Mouse (Mus musculus): Measurements from ENCODE around the gene Rassf2. TPM values are rescaled to one million over a fixed set of nuclear protein-coding genes. Genes with fewer than 3 reads are reported as not detected.
A peak's percentile ranks its signal among the peaks of the same experiment; 100 is the strongest.

The Rassf2 gene
- polyA plus RNA-seq, 1 experiment from 2014 or later = 4.7 TPM

GRCm38 (mm10) chr2:131994971-131995370, 35.1 kb downstream of the Rassf2 start:
- Histone ChIP-seq H3K27me3 (ENCODE audit: insufficient read depth, poor library complexity, severe bottlenecking) (0 out of 2 replicates have a peak, but pooled peaks cover 12% of the 10 kb centered on the region), H3K27ac (no peak overlapping the region), H3K4me3 (no peak overlapping the region), H3K4me1 (peaks cover 17% of the 10 kb centered on the region), H3K36me3 (0 out of 2 replicates have a peak, but pooled peaks cover 6% of the 10 kb centered on the region), H3K9me3 (no peaks in the 10 kb centered on the region)
- no peak for DNase-seq (ENCODE audit: low spot score)
- 88% methylated on average over 6 of the region's 6 CpGs for WGBS

- WGBS = 35% methylated on average over 14 of the region's 14 CpGs
- no peak for DNase-seq (ENCODE audit: low spot score)
- peak overlapping the region; percentile 16; the same call in 1 of the 2 replicates for H3K27ac ChIP-seq
These were observed 36.4 kb downstream of the Rassf2 start for GRCm38 (mm10) chr2:131993563-131994088.

DNA sequence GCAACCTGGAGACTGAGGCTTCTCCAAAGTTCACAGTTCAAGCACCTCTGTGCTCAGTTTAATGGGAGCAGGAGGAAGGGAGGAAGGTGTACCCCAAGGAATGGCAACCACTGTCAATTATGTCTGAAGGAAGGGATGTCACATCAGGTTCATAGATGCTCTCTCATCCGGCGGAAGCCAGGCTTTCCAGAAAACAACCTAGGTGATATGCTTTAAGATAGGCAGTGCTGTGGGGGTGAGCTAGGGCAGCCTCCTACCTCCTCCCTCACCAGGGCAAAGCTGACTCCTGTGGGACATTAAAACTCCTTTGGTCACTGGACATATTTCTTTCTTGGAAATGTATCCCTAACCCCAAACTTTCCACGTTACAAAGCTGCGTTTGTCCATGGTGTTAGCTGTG, 36.9 kb downstream of the Rassf2 start:
- peak overlapping the region; percentile 16; the same call in 1 of the 2 replicates for H3K27ac ChIP-seq
- WGBS = 72% methylated on average over 4 of the region's 4 CpGs
- H3K4me3 ChIP-seq = no peak overlapping the region
- H3K36me3 ChIP-seq = 0 out of 2 replicates have a peak, but pooled peaks cover 6% of the 10 kb centered on the region
- peaks cover 17% of the 10 kb centered on the region for H3K4me1 ChIP-seq
- no peak for DNase-seq (ENCODE audit: low spot score)
- no peaks in the 10 kb centered on the region for H3K9me3 ChIP-seq
- H3K27me3 ChIP-seq (ENCODE audit: insufficient read depth, poor library complexity, severe bottlenecking) = 0 out of 2 replicates have a peak, but pooled peaks cover 12% of the 10 kb centered on the region

More at GRCm38 (mm10) chr2:131993563-131994088, 36.4 kb downstream of the Rassf2 start:
- no peaks in the 10 kb centered on the region for H3K9me3 ChIP-seq
- 0 out of 2 replicates have a peak, but pooled peaks cover 6% of the 10 kb centered on the region for H3K36me3 ChIP-seq
- no peak overlapping the region for H3K4me3 ChIP-seq
- 0 out of 2 replicates have a peak, but pooled peaks cover 12% of the 10 kb centered on the region for H3K27me3 ChIP-seq (ENCODE audit: insufficient read depth, poor library complexity, severe bottlenecking)
- H3K4me1 ChIP-seq = peaks cover 17% of the 10 kb centered on the region

- peaks cover 17% of the 10 kb centered on the region for H3K4me1 ChIP-seq
- 0 out of 2 replicates have a peak, but pooled peaks cover 12% of the 10 kb centered on the region for H3K27me3 ChIP-seq (ENCODE audit: insufficient read depth, poor library complexity, severe bottlenecking)
- WGBS = 83% methylated on average over 2 of the region's 2 CpGs
- H3K9me3 ChIP-seq = no peaks in the 10 kb centered on the region
- H3K27ac ChIP-seq = no peak overlapping the region
- DNase-seq (ENCODE audit: low spot score) = no peak
- 0 out of 2 replicates have a peak, but pooled peaks cover 6% of the 10 kb centered on the region for H3K36me3 ChIP-seq
- no peak overlapping the region for H3K4me3 ChIP-seq
These were observed 37.6 kb downstream of the Rassf2 start for GRCm38 (mm10) chr2:131992487-131992886.

DNA sequence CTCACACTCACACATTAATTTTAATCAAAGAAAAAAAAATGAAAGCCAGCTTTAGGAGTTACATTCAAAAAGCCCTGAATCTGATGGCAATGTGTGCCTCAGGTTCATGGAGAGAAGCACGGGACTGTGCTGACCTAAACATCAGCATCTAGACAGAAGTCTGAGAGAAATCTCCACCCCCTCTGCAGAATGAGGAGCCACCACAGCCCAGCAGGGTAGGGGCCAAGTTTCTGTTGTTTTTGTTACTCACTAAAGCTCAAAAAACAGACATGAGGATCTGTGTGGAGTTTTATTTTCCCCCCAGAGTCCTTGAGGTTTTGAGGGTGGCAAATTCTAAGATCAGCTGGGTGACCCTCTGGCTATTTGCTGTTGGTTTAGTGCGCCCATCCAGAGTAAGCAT, 41.5 kb downstream of the Rassf2 start:
- peaks cover 5% of the 10 kb centered on the region for H3K4me1 ChIP-seq

GRCm38 (mm10) chr2:131987950-131988349, 42.1 kb downstream of the Rassf2 start:
- WGBS = 47% methylated on average over 3 of the region's 3 CpGs
- no peak overlapping the region for H3K27ac ChIP-seq
- DNase-seq (ENCODE audit: low spot score) = no peak

More for the DNA sequence above, 41.5 kb downstream of the Rassf2 start:
- no peak overlapping the region for H3K4me3 ChIP-seq
- H3K36me3 ChIP-seq = no peaks in the 10 kb centered on the region
- 62% methylated on average over 2 of the region's 2 CpGs for WGBS
- no peaks in the 10 kb centered on the region for H3K27me3 ChIP-seq (ENCODE audit: insufficient read depth, poor library complexity, severe bottlenecking)
- no peak overlapping the region for H3K27ac ChIP-seq
- no peaks in the 10 kb centered on the region for H3K9me3 ChIP-seq
- DNase-seq (ENCODE audit: low spot score) = no peak

DNA sequence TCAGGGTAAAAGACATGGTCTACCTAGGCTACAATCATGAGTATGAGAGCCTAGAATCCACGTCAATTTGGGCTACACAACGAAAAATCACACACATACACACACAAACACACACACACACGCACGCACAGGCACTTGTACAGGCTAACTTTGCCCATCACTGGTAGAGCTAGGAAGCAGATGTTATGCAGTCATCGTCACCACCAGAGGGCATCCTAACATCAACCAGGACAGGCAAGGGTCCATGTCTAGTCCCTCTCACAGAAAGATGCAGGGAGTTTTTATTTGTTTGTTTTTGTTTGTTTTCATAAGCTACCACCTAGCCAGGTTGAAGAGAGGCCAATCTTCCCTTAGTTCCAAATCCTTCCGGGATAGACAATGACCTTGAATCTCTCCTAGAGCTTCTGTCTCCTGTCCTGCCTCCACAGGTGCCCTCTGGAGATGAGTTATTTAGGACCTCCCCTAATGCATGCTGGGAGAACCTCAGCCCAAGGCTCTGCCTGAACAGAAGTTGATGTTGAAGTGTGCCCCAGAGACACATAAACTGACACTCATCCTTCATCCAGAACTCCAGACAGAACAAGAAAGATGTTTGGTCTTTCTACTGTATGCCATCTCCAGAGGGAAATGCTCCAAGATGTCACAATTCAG, 47.4 kb downstream of the Rassf2 start:
- no peaks in the 10 kb centered on the region for H3K9me3 ChIP-seq
- DNase-seq (ENCODE audit: low spot score) = peak; percentile 87
- H3K36me3 ChIP-seq = no peaks in the 10 kb centered on the region
- 17% methylated on average over 6 of the region's 6 CpGs for WGBS
- H3K27ac ChIP-seq = no peak overlapping the region
- H3K4me1 ChIP-seq = peaks cover 22% of the 10 kb centered on the region
- no peaks in the 10 kb centered on the region for H3K27me3 ChIP-seq (ENCODE audit: insufficient read depth, poor library complexity, severe bottlenecking)
- H3K4me3 ChIP-seq = no peak overlapping the region

More at GRCm38 (mm10) chr2:131987950-131988349, 42.1 kb downstream of the Rassf2 start:
- Histone ChIP-seq H3K27me3 (ENCODE audit: insufficient read depth, poor library complexity, severe bottlenecking) (no peaks in the 10 kb centered on the region), H3K4me1 (no peaks in the 10 kb centered on the region), H3K9me3 (no peaks in the 10 kb centered on the region), H3K36me3 (no peaks in the 10 kb centered on the region), H3K4me3 (no peak overlapping the region)

- peak overlapping the region; percentile 9; the same call in 1 of the 2 replicates for H3K4me3 ChIP-seq
These were observed 49.2 kb downstream of the Rassf2 start for GRCm38 (mm10) chr2:131980866-131981265.

DNA sequence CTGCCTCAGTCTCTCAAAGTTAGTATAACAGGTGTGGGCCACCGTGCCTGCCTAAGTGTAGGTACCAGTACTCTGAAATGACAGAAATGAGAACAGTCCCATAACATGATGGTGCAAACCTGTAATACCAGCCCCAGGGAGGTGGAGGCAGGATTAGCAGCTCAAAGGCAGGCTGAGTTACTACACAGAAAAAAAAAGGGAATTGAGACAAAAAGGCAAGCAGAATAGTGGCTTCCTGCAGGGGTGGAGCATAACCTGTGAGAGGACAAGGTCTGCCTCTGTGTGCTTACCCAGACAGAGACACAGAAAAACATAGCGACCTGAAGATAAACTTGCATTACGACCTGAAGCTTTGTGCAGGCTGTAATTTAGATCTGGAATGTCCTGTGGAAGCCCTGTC, 53.4 kb downstream of the Rassf2 start:
- Histone ChIP-seq H3K27me3 (ENCODE audit: insufficient read depth, poor library complexity, severe bottlenecking) (no peaks in the 10 kb centered on the region), H3K36me3 (no peaks in the 10 kb centered on the region), H3K27ac (no peak overlapping the region), H3K4me1 (peaks cover 22% of the 10 kb centered on the region), H3K9me3 (no peaks in the 10 kb centered on the region), H3K4me3 (no peak overlapping the region)
- WGBS = 73% methylated on average over 3 of the region's 3 CpGs
- no peak for DNase-seq (ENCODE audit: low spot score)

More at GRCm38 (mm10) chr2:131980866-131981265, 49.2 kb downstream of the Rassf2 start:
- DNase-seq (ENCODE audit: low spot score) = peak; percentile 79
- no peaks in the 10 kb centered on the region for H3K36me3 ChIP-seq
- H3K4me1 ChIP-seq = peaks cover 22% of the 10 kb centered on the region
- 12% methylated on average over 9 of the region's 9 CpGs for WGBS
- H3K9me3 ChIP-seq = no peaks in the 10 kb centered on the region
- peak overlapping the region; percentile 81 for H3K27ac ChIP-seq
- no peaks in the 10 kb centered on the region for H3K27me3 ChIP-seq (ENCODE audit: insufficient read depth, poor library complexity, severe bottlenecking)

DNA sequence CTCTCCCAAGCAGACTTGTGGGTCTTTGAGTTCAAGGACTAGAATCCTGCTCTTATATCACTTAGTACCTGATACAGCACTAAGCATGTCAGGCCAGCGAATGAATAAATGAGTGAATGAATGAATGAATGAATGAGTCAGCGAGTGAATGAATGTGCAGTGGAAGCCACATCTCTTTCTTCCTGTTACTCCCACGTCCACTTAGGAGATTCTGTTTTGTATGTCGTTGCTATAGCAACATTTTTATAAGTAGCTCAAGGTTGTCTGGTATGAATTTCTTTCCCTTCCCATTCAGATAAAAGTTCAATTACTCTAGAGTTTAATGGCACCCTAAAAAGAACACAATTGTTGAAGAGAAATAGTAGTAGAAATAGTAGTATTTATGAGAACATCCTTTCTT, 59.0 kb downstream of the Rassf2 start:
- no peak overlapping the region for H3K4me3 ChIP-seq
- no peaks in the 10 kb centered on the region for H3K27me3 ChIP-seq (ENCODE audit: insufficient read depth, poor library complexity, severe bottlenecking)
- no peaks in the 10 kb centered on the region for H3K4me1 ChIP-seq
- no peak for DNase-seq (ENCODE audit: low spot score)
- H3K9me3 ChIP-seq = no peaks in the 10 kb centered on the region
- H3K36me3 ChIP-seq = no peaks in the 10 kb centered on the region
- H3K27ac ChIP-seq = no peak overlapping the region
- WGBS = 71% methylated on average over 4 of the region's 4 CpGs

- no peak for DNase-seq (ENCODE audit: low spot score)
- no peaks in the 10 kb centered on the region for H3K4me1 ChIP-seq
- H3K27ac ChIP-seq = no peak overlapping the region
- no peak overlapping the region for H3K4me3 ChIP-seq
- no peaks in the 10 kb centered on the region for H3K36me3 ChIP-seq
- WGBS = 90% methylated on average over 2 of the region's 2 CpGs
- H3K27me3 ChIP-seq (ENCODE audit: insufficient read depth, poor library complexity, severe bottlenecking) = no peaks in the 10 kb centered on the region
- no peaks in the 10 kb centered on the region for H3K9me3 ChIP-seq
These were observed 59.5 kb downstream of the Rassf2 start for GRCm38 (mm10) chr2:131970597-131970996.

- Histone ChIP-seq H3K9me3 (no peaks in the 10 kb centered on the region), H3K36me3 (no peaks in the 10 kb centered on the region), H3K27ac (no peak overlapping the region), H3K27me3 (ENCODE audit: insufficient read depth, poor library complexity, severe bottlenecking) (0 out of 2 replicates have a peak, but pooled peaks cover 3% of the 10 kb centered on the region), H3K4me3 (no peak overlapping the region), H3K4me1 (peaks cover 4% of the 10 kb centered on the region)
- no peak for DNase-seq (ENCODE audit: low spot score)
- WGBS = 67% methylated on average over 2 of the region's 2 CpGs
These were observed 68.4 kb downstream of the Rassf2 start for GRCm38 (mm10) chr2:131961671-131962070.

DNA sequence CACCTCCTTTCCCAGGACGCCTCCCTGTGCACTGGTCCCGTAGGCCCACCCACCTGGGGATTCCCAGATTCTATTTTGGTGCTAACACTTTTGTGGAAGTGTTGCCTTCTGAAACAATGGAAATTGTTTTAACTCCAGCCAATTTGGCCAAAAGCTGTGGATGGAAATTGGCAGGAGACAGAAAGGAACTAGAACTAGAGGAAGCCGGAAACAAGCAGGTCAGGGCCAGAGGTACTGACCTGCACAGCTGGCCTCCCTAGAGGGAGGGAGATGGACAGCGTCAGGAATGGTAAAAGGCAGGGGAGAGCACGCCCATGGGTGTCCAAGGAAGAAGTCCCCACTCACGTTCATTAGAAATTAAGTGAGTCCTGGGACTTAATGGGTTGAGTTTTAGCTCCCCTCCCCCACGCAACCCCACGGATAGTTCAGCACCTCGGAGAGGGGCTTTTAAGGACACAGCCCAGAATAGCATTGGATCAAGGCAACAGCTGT, 72.3 kb downstream of the Rassf2 start:
- peak; percentile 71 for DNase-seq (ENCODE audit: low spot score)
- Histone ChIP-seq H3K27ac (no peak overlapping the region), H3K4me1 (peaks cover 27% of the 10 kb centered on the region), H3K36me3 (no peaks in the 10 kb centered on the region), H3K27me3 (ENCODE audit: insufficient read depth, poor library complexity, severe bottlenecking) (peaks cover 20% of the 10 kb centered on the region), H3K4me3 (no peak overlapping the region), H3K9me3 (no peaks in the 10 kb centered on the region)
- WGBS = 51% methylated on average over 9 of the region's 9 CpGs

All from heart, embryonic 10.5 days (tissue).